Mouse (Mus musculus) kidney, embryonic 15.5 days (tissue): ENCODE data around the gene Hnrnpa3. TPM values are rescaled to one million over a fixed set of nuclear protein-coding genes. Genes with fewer than 3 reads are reported as not detected.

ENCODE experiments used
- ATAC-seq: fragments of 200-750 bp; cut with Nextera tagmentation; replicated peaks from 2 replicates; pipeline ENCODE4 v1.8.0; 2017; ENCODE audit warnings: moderate TSS enrichment; ENCODE audit not compliant: low FRiP score
- H3K27ac ChIP-seq: fragments of 300-500 bp; sonication (generic); 2 replicates; pipeline ENCODE4 v1.5.1; 2015; ENCODE audit warnings: mild to moderate bottlenecking, inconsistent platforms
- H3K27me3 ChIP-seq: fragments of 300-500 bp; sonication (generic); 2 replicates; pipeline ENCODE4 v1.6.1; 2015; ENCODE audit warnings: inconsistent platforms
- H3K36me3 ChIP-seq: fragments of 300-500 bp; sonication (generic); 2 replicates; pipeline ENCODE4 v1.6.1; 2015; ENCODE audit warnings: inconsistent platforms
- H3K4me1 ChIP-seq: fragments of 300-500 bp; sonication (generic); 2 replicates; pipeline ENCODE4 v1.6.1; 2015; ENCODE audit warnings: inconsistent platforms
- H3K4me2 ChIP-seq: fragments of 300-500 bp; sonication (generic); 2 replicates; pipeline ENCODE4 v1.6.1; 2015; ENCODE audit warnings: moderate library complexity, mild to moderate bottlenecking, inconsistent platforms
- H3K4me3 ChIP-seq: fragments of 300-500 bp; sonication (generic); replicated peaks from 2 replicates; pipeline ENCODE4 v1.5.1; 2015; ENCODE audit warnings: mild to moderate bottlenecking, inconsistent platforms
- H3K9ac ChIP-seq: fragments of 300-500 bp; sonication (generic); 2 replicates; pipeline ENCODE4 v1.6.1; 2015; ENCODE audit warnings: mild to moderate bottlenecking, inconsistent platforms
- H3K9me3 ChIP-seq: fragments of 300-500 bp; sonication (generic); replicated peaks from 2 replicates; pipeline ENCODE4 v1.6.1; 2016; ENCODE audit warnings: inconsistent platforms
- WGBS: fragments of 180-500 bp; shearing (Covaris S2); methylation state at CpG from one replicate; pipeline ENCODE4 v1.1.7; 2015; ENCODE audit warnings: mixed read lengths; 5-methylcytosine and 5-hydroxymethylcytosine counted together
- polyA plus RNA-seq: library from polyadenylated mRNA; unstranded; fragments of >200 nt; fragmentation: Nextera tagmentation; extraction: Ambion mirVana; gene quantifications from 2 replicates; pipeline ENCODE4 v1.2.1, GENCODE M21; 2015

Hnrnpa3 gene
- polyA plus RNA-seq, 1 experiment from 2014 or later: 381 TPM

GRCm38 (mm10) chr2:75700543-75700942, 41.5 kb downstream of the Hnrnpa3 start:
- ATAC-seq: no peak
- Histone ChIP-seq H3K9ac (no peak overlapping the region), H3K9me3 (no peaks in the 10 kb centered on the region), H3K27ac (0 out of 2 replicates have a peak overlapping the region, but pooled peaks have one; percentile 4), H3K4me3 (no peak overlapping the region), H3K36me3 (no peaks in the 10 kb centered on the region), H3K4me2 (peak overlapping the region; percentile 84; the same call in 1 of the 2 replicates), H3K4me1 (peaks cover 76% of the 10 kb centered on the region), H3K27me3 (no peaks in the 10 kb centered on the region)
- WGBS: 76% methylated on average over 3 of the region's 3 CpGs

GRCm38 (mm10) chr2:75701207-75701606, 42.1 kb downstream of the Hnrnpa3 start:
- no peak for ATAC-seq
- Histone ChIP-seq H3K4me2 (peak overlapping the region; percentile 84), H3K4me1 (peaks cover 75% of the 10 kb centered on the region), H3K9me3 (no peaks in the 10 kb centered on the region), H3K4me3 (peak overlapping the region; percentile 73), H3K27me3 (no peaks in the 10 kb centered on the region), H3K9ac (no peak overlapping the region), H3K36me3 (no peaks in the 10 kb centered on the region), H3K27ac (peak overlapping the region; percentile 4; the same call in 1 of the 2 replicates)
- WGBS: 52% methylated on average over 3 of the region's 3 CpGs

- no peak for ATAC-seq
- Histone ChIP-seq H3K36me3 (no peaks in the 10 kb centered on the region), H3K27me3 (no peaks in the 10 kb centered on the region), H3K4me2 (peak overlapping the region; percentile 84), H3K4me1 (peaks cover 72% of the 10 kb centered on the region), H3K4me3 (peak overlapping the region; percentile 73), H3K27ac (peak overlapping the region; percentile 99), H3K9me3 (no peaks in the 10 kb centered on the region), H3K9ac (peak overlapping the region; percentile 83)
- 62% methylated on average over 9 of the region's 9 CpGs for WGBS
Measured at GRCm38 (mm10) chr2:75701822-75702587, 42.9 kb downstream of the Hnrnpa3 start.

DNA sequence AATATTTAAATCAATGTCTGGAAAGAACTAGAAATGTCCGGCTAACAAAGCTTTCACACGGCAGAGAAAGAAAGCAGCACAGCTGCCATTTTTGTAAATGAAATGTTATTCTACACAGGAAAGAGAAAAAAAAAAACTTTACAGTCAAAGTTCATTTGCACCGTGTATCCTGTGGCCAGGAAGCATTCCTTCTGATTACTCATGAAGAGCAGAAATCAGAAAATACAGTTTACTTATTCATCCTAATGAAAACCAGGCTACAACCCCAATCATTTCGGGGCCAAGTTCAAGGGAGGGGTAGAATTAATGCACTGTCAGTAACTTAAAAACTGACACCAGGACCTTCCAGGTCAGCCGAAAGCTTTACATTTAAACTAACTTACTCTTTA, 43.5 kb downstream of the Hnrnpa3 start:
- Histone ChIP-seq H3K9me3 (no peaks in the 10 kb centered on the region), H3K4me2 (peak overlapping the region; percentile 84), H3K4me1 (peaks cover 71% of the 10 kb centered on the region), H3K27ac (peak overlapping the region; percentile 99), H3K27me3 (no peaks in the 10 kb centered on the region), H3K4me3 (peak overlapping the region; percentile 73), H3K9ac (peak overlapping the region; percentile 83), H3K36me3 (no peaks in the 10 kb centered on the region)
- WGBS: 12% methylated on average over 5 of the region's 5 CpGs
- ATAC-seq: no peak

GRCm38 (mm10) chr2:75703375-75704181, 44.5 kb downstream of the Hnrnpa3 start:
- peaks cover 66% of the 10 kb centered on the region for H3K4me1 ChIP-seq
- H3K27ac ChIP-seq: peak overlapping the region; percentile 99
- WGBS: under 1% methylated on average over 62 of the region's 62 CpGs
- peak overlapping the region; percentile 83 for H3K9ac ChIP-seq
- peak overlapping the region; percentile 84 for H3K4me2 ChIP-seq
- no peaks in the 10 kb centered on the region for H3K9me3 ChIP-seq
- H3K27me3 ChIP-seq: no peaks in the 10 kb centered on the region
- no peaks in the 10 kb centered on the region for H3K36me3 ChIP-seq
- H3K4me3 ChIP-seq: peak overlapping the region; percentile 73
- peak; percentile 64 for ATAC-seq

DNA sequence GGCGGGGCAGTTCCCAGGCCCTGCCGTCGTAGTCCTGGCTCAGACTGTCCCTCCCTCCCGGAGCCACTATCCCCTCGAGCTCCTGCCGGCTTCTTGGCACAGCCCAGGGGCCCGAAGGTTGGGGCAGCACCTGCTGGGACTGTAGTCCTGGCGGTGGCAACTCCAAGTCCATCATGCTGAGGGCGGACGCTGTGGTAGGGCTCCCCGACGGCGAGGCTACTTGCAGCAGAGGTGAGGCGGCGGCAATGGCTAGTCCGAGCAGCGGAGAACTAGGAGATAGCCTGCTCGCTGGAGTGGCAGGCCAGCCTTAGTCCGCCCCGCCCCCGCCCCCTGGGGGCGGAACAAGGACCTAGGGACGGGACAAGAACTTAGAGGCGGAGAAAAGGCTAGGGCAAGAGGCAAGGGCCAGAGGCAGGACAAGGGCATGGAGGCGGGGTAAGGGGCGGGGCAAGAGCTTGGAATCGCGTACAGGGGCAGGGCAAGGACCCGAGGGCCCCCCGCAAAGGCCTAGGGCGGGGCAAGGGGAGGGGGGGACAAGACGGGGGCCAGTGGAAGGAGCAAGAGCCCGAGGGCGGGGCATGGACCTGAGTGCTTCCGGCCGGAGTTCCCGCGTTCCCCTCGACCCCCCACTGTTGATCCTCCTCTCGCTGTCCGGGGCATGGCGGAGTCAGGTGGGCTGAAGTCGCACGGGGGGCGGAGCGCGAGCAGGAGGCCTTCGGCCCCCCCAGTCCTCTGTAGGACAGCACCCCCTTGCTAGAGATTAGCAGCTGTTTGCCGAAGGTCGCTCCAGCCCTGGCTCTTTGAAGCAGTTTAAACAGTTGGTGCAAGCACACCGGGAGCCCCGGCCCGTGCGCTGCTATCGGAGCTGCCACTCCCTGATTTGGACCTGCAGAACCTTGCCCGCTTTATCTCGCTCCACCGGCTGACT, 45.4 kb downstream of the Hnrnpa3 start, which contains the start of gene Nfe2l2:
Gene Nfe2l2 (minus strand): TSS at position 408 of the 928 bp plus-strand sequence.
- H3K9me3 ChIP-seq: peaks cover 4% of the 10 kb centered on the region; the same call in 1 of the 2 replicates
- peak; percentile 94 for ATAC-seq
- WGBS: under 1% methylated on average over 58 of the region's 58 CpGs

DNA sequence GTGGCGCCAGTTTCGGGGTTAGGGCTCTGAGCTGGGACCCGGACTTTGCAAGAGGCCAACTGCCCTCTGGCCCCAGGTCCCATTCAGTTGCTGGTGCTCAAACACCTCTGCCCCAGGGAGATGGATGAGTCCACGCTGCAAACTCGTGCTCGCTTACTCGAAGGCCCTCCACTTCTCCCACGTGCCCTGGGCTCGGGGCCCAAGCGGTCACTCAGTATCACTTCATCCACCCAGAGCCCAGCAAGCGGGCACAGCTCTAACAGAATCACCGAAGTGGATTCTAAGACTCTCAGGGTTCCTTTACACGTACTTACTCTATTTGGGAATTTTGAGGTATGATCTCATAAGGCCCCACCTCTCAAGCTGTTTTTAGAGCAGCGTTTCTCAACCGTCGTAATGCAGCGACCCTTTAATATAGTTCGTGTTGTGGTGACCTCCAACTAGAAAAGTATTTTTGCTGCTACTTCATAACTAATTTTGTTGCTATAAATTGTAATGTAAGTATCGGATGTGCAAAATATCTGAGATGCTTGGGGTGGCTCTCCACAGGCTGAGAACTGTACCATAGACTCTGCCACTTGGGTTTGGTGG, 46.2 kb downstream of the Hnrnpa3 start:
- Histone ChIP-seq H3K27me3 (no peaks in the 10 kb centered on the region), H3K4me1 (peaks cover 52% of the 10 kb centered on the region), H3K36me3 (0 out of 2 replicates have a peak, but pooled peaks cover 3% of the 10 kb centered on the region), H3K9me3 (peaks cover 6% of the 10 kb centered on the region; the same call in 1 of the 2 replicates), H3K27ac (peak overlapping the region; percentile 99), H3K4me3 (peak overlapping the region; percentile 73), H3K4me2 (peak overlapping the region; percentile 84), H3K9ac (peak overlapping the region; percentile 83)
- WGBS: 20% methylated on average over 19 of the region's 19 CpGs
- no peak; the same call in 1 of the 2 replicates for ATAC-seq

More for the DNA sequence above, 45.4 kb downstream of the Hnrnpa3 start, which contains the start of gene Nfe2l2:
- peak within 1 kb of the TSS; percentile 73 for H3K4me3 ChIP-seq
- no peaks in the 10 kb centered on the region for H3K27me3 ChIP-seq
- H3K4me1 ChIP-seq: peaks cover 57% of the 10 kb centered on the region
- H3K9ac ChIP-seq: peak within 1 kb of the TSS; percentile 83
- H3K36me3 ChIP-seq: 0 out of 2 replicates have a peak, but pooled peaks cover 3% of the 10 kb centered on the region
- H3K4me2 ChIP-seq: peak within 1 kb of the TSS; percentile 84
- H3K27ac ChIP-seq: peak within 1 kb of the TSS; percentile 99

DNA sequence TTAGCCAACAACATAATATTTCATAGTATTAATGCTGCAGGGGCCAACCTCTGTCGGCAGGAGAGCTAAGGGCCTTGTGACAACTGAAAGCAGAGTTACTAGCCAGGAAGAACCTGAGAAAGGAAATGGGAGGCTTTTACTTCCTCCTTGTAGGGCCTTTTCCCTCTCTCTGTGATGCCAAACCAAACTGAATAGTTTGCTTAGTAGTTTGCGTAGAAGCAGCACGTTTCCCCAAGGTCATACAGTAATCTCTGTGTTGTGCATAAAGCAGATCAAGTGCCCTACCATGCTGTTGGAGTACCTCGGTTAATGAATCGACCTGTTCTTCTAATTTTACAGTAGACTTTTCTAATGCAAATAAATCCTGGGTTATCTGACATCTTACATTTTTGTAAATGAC, 47.4 kb downstream of the Hnrnpa3 start:
- WGBS: 65% methylated on average over 5 of the region's 5 CpGs
- Histone ChIP-seq H3K36me3 (0 out of 2 replicates have a peak, but pooled peaks cover 3% of the 10 kb centered on the region), H3K9ac (no peak overlapping the region), H3K9me3 (peaks cover 6% of the 10 kb centered on the region; the same call in 1 of the 2 replicates), H3K4me2 (no peak overlapping the region), H3K4me1 (peaks cover 41% of the 10 kb centered on the region), H3K4me3 (no peak overlapping the region), H3K27ac (peak overlapping the region; percentile 19; the same call in 1 of the 2 replicates), H3K27me3 (no peaks in the 10 kb centered on the region)
- ATAC-seq: no peak

- no peak overlapping the region for H3K9ac ChIP-seq
- 27% methylated on average over 1 of the region's 1 CpGs for WGBS
- H3K4me3 ChIP-seq: no peak overlapping the region
- H3K36me3 ChIP-seq: 0 out of 2 replicates have a peak, but pooled peaks cover 3% of the 10 kb centered on the region
- no peak for ATAC-seq
- H3K4me1 ChIP-seq: peaks cover 31% of the 10 kb centered on the region
- H3K27me3 ChIP-seq: no peaks in the 10 kb centered on the region
- no peak overlapping the region for H3K4me2 ChIP-seq
- no peak overlapping the region for H3K27ac ChIP-seq
- H3K9me3 ChIP-seq: peaks cover 6% of the 10 kb centered on the region; the same call in 1 of the 2 replicates
Measured at GRCm38 (mm10) chr2:75707420-75707819, 48.4 kb downstream of the Hnrnpa3 start.

DNA sequence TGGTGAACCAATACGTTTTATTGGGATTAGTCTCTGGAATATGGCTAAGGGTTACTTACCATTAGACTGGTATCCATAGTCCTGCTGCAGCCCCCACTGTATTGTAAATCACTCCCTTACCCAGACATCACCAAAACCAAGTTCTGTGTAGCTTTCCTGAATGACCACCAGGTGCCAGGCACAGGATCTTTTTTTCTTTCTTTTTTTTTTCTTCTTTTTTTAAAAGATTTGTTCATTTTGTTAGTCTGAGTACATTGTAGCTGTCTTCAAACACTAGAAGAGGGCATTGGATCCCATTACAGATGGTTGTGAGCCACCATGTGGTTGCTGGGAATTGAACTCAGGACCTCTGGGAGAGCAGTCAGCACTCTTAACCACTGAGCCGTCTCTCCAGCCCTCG, 54.0 kb downstream of the Hnrnpa3 start:
- ATAC-seq: no peak
- Histone ChIP-seq H3K27ac (no peak overlapping the region), H3K4me3 (no peak overlapping the region), H3K36me3 (0 out of 2 replicates have a peak, but pooled peaks cover 3% of the 10 kb centered on the region), H3K9me3 (peaks cover 6% of the 10 kb centered on the region; the same call in 1 of the 2 replicates), H3K4me1 (peaks cover 15% of the 10 kb centered on the region), H3K9ac (no peak overlapping the region), H3K4me2 (no peak overlapping the region), H3K27me3 (no peaks in the 10 kb centered on the region)
- WGBS: 85% methylated on average over 3 of the region's 3 CpGs
